Mouse (Mus musculus) urinary bladder, adult 2 months (tissue): Measurements from ENCODE around the gene Pip5k1b. TPM values are rescaled to one million over a fixed set of nuclear protein-coding genes. Genes with fewer than 3 reads are reported as not detected.

Experiments used
- DNase-seq: peaks from one replicate; pipeline ENCODE4 v3.0.0; 2022; ENCODE audit warnings: low spot score
- polyA plus RNA-seq: library from polyadenylated mRNA; depleted of rRNA; stranded (reverse); fragments of >200 nt; gene quantifications from 2 replicates; pipeline ENCODE4 v1.2.3, GENCODE M21; 2012

The Pip5k1b gene
- polyA plus RNA-seq, 1 experiment = 1.4 TPM

GRCm38 (mm10) chr19:24416975-24417658 is 138.6 kb downstream of the Pip5k1b start:
- no peak for DNase-seq

GRCm38 (mm10) chr19:24415778-24416621 is 139.7 kb downstream of the Pip5k1b start:
- no peak for DNase-seq

GRCm38 (mm10) chr19:24408863-24409564 is 146.7 kb downstream of the Pip5k1b start:
- DNase-seq = no peak

- no peak for DNase-seq
These were observed 151.0 kb downstream of the Pip5k1b start for GRCm38 (mm10) chr19:24404716-24405115.

- DNase-seq = no peak
These were observed 152.4 kb downstream of the Pip5k1b start for GRCm38 (mm10) chr19:24403245-24403644.

GRCm38 (mm10) chr19:24393920-24394319 is 161.8 kb downstream of the Pip5k1b start:
- no peak for DNase-seq

GRCm38 (mm10) chr19:24391519-24392251 is 164.0 kb downstream of the Pip5k1b start:
- no peak for DNase-seq

- DNase-seq = no peak
These were observed 168.5 kb downstream of the Pip5k1b start for GRCm38 (mm10) chr19:24386956-24387865.

GRCm38 (mm10) chr19:24378470-24378869 is 177.2 kb downstream of the Pip5k1b start:
- no peak for DNase-seq

- no peak for DNase-seq
These were observed 183.7 kb downstream of the Pip5k1b start for GRCm38 (mm10) chr19:24371763-24372640.

- no peak for DNase-seq
These were observed 187.3 kb downstream of the Pip5k1b start for GRCm38 (mm10) chr19:24368419-24368818.

- DNase-seq = no peak
These were observed 187.9 kb downstream of the Pip5k1b start for GRCm38 (mm10) chr19:24367722-24368121.

GRCm38 (mm10) chr19:24366747-24367146 is 188.9 kb downstream of the Pip5k1b start:
- DNase-seq = no peak

- DNase-seq = no peak
These were observed 192.9 kb downstream of the Pip5k1b start for GRCm38 (mm10) chr19:24362626-24363321.

GRCm38 (mm10) chr19:24359270-24359669 is 196.4 kb downstream of the Pip5k1b start:
- no peak for DNase-seq

- no peak for DNase-seq
These were observed 203.2 kb downstream of the Pip5k1b start for GRCm38 (mm10) chr19:24352298-24352959.

GRCm38 (mm10) chr19:24344501-24344900 is 211.2 kb downstream of the Pip5k1b start:
- DNase-seq = no peak

- no peak for DNase-seq
These were observed 212.9 kb downstream of the Pip5k1b start for GRCm38 (mm10) chr19:24342786-24343185.
